Mouse (Mus musculus) liver, embryonic 14.5 days (tissue): Measurements from ENCODE around the gene Ntrk1. TPM values are rescaled to one million over a fixed set of nuclear protein-coding genes. Genes with fewer than 3 reads are reported as not detected.

ENCODE experiments used
- ATAC-seq: fragments of 200-750 bp; cut with Nextera tagmentation; 2 replicates; pipeline ENCODE4 v1.8.0; 2017; ENCODE audit warnings: moderate number of reproducible peaks, mild to moderate bottlenecking, moderate library complexity; ENCODE audit not compliant: insufficient read depth
- DNase-seq, 3 experiments: peaks; one replicate each; pipeline ENCODE4 v3.0.0-alpha.2; 2012 to 2013; ENCODE audit warnings: low read depth in 3 of 3, low spot score in 3 of 3
- H3K27ac ChIP-seq: fragments of 300-500 bp; sonication (generic); 2 replicates; pipeline ENCODE4 v1.5.1; 2014; ENCODE audit warnings: moderate library complexity, mild to moderate bottlenecking, control low read depth, inconsistent platforms
- H3K27me3 ChIP-seq: fragments of 300-500 bp; sonication (generic); 2 replicates; pipeline ENCODE4 v1.6.1; 2014; ENCODE audit warnings: mild to moderate bottlenecking, low read length, moderate library complexity; ENCODE audit not compliant: control insufficient read depth, insufficient read depth
- H3K36me3 ChIP-seq: fragments of 300-500 bp; sonication (generic); replicated peaks from 2 replicates; pipeline ENCODE4 v1.6.1; 2014; ENCODE audit warnings: low read depth; ENCODE audit not compliant: control insufficient read depth, insufficient read depth
- H3K4me1 ChIP-seq, 2 experiments: fragments of 200-500 bp in 1 of 2; fragments of 300-500 bp in 1 of 2; sonication (generic) in 1 of 2; replicated peaks; 2 replicates each; pipeline ENCODE4 v1.6.1; 2012 to 2014; ENCODE audit warnings: antibody characterized with exemption in 1 of 2, inconsistent platforms in 1 of 2, low read length in 1 of 2; ENCODE audit not compliant: control insufficient read depth in 2 of 2, insufficient read depth in 2 of 2
- H3K4me2 ChIP-seq: fragments of 300-500 bp; sonication (generic); 2 replicates; pipeline ENCODE4 v1.6.1; 2014; ENCODE audit warnings: low read depth, mild to moderate bottlenecking, control low read depth, moderate library complexity
- H3K4me3 ChIP-seq, 2 experiments: fragments of 200-500 bp in 1 of 2; fragments of 300-500 bp in 1 of 2; sonication (generic) in 1 of 2; 2 replicates each; pipeline ENCODE4 v1.5.1; 2012 to 2014; ENCODE audit warnings: low read depth in 2 of 2, low read length in 2 of 2, mild to moderate bottlenecking in 2 of 2, control low read depth in 1 of 2, inconsistent platforms in 1 of 2, moderate library complexity in 1 of 2; ENCODE audit not compliant: insufficient read depth in 1 of 2
- H3K9ac ChIP-seq: fragments of 300-500 bp; sonication (generic); replicated peaks from 2 replicates; pipeline ENCODE4 v1.6.1; 2014; ENCODE audit warnings: mild to moderate bottlenecking, control low read depth, moderate library complexity
- H3K9me3 ChIP-seq: fragments of 300-500 bp; sonication (generic); 2 replicates; pipeline ENCODE4 v1.6.1; 2016; ENCODE audit warnings: low read length, mixed read lengths; ENCODE audit not compliant: control insufficient read depth
- CTCF ChIP-seq: IDR thresholded peaks from 2 replicates; pipeline ENCODE4 v1.5.1; 2016; ENCODE audit warnings: antibody characterized with exemption, low read depth, control low read depth
- EP300 ChIP-seq: IDR thresholded peaks from 2 replicates; pipeline ENCODE4 v1.6.1; 2016; ENCODE audit warnings: antibody characterized with exemption, low read depth
- WGBS: fragments of 180-500 bp; shearing (Covaris S2); extraction: QIAGEN DNeasy Blood & Tissue Kit; methylation state at CpG from one replicate; pipeline ENCODE4 v1.1.7; 2014; ENCODE audit not compliant: insufficient replicate concordance; 5-methylcytosine and 5-hydroxymethylcytosine counted together
- polyA plus RNA-seq, 2 experiments: library from polyadenylated mRNA; depleted of rRNA in 1 of 2; stranded (reverse) in 1 of 2; unstranded in 1 of 2; fragments of >200 nt; fragmentation: Nextera tagmentation in 1 of 2; extraction: Ambion mirVana in 1 of 2; gene quantifications; 2 replicates each; pipeline versions ENCODE4 v1.2.1 to v1.2.3; 2012 to 2014

Gene Ntrk1
- polyA plus RNA-seq, 2 experiments: 0.04 to 0.08 TPM

- Histone ChIP-seq H3K9me3 (no peaks in the 10 kb centered on the region), H3K4me1 (no peaks in the 10 kb centered on the region), H3K36me3 (no peaks in the 10 kb centered on the region), H3K4me3 (no peak within 1 kb of the TSS), H3K4me2 (no peak within 1 kb of the TSS), H3K9ac (no peak within 1 kb of the TSS), H3K27me3 (no peaks in the 10 kb centered on the region), H3K27ac (no peak within 1 kb of the TSS)
- TF ChIP-seq CTCF (no peak), EP300 (no peak)
- DNase-seq (no peak), ATAC-seq (no peak)
- 51% methylated on average over 13 of the region's 13 CpGs for whole genome bisulfite sequencing
These were observed 46.5 kb downstream of the Ntrk1 start, which contains the start of gene Lrrc71 for GRCm38 (mm10) chr3:87748431-87748830. Lrrc71 (minus strand) TSS chr3:87748625.

GRCm38 (mm10) chr3:87745036-87745659, 49.8 kb downstream of the Ntrk1 start:
- no peak overlapping the region for H3K4me3 ChIP-seq
- H3K4me2 ChIP-seq: no peak overlapping the region
- H3K27me3 ChIP-seq: no peaks in the 10 kb centered on the region
- H3K27ac ChIP-seq: no peak overlapping the region
- TF ChIP-seq CTCF: no peak
- TF ChIP-seq EP300: no peak
- no peaks in the 10 kb centered on the region for H3K9me3 ChIP-seq
- no peaks in the 10 kb centered on the region for H3K36me3 ChIP-seq
- H3K9ac ChIP-seq: no peak overlapping the region
- H3K4me1 ChIP-seq: no peaks in the 10 kb centered on the region
- DNase-seq (no peak), ATAC-seq (no peak)
- WGBS: 49% methylated on average over 18 of the region's 18 CpGs

GRCm38 (mm10) chr3:87743927-87744326, 51.0 kb downstream of the Ntrk1 start:
- H3K9me3 ChIP-seq: no peaks in the 10 kb centered on the region
- WGBS: 33% methylated on average over 4 of the region's 4 CpGs
- H3K4me2 ChIP-seq: no peak overlapping the region
- DNase-seq (no peak), ATAC-seq (no peak)
- H3K36me3 ChIP-seq: no peaks in the 10 kb centered on the region
- H3K4me3 ChIP-seq: no peak overlapping the region
- no peak overlapping the region for H3K9ac ChIP-seq
- H3K27ac ChIP-seq: no peak overlapping the region
- H3K4me1 ChIP-seq: no peaks in the 10 kb centered on the region
- TF ChIP-seq EP300: no peak
- no peak for TF ChIP-seq CTCF
- no peaks in the 10 kb centered on the region for H3K27me3 ChIP-seq

GRCm38 (mm10) chr3:87742735-87743134, 52.2 kb downstream of the Ntrk1 start:
- no peak for TF ChIP-seq EP300
- no peak for TF ChIP-seq CTCF
- H3K27ac ChIP-seq: no peak overlapping the region
- ATAC-seq (no peak), DNase-seq (no peak)
- H3K36me3 ChIP-seq: no peaks in the 10 kb centered on the region
- H3K4me3 ChIP-seq: no peak overlapping the region
- no peaks in the 10 kb centered on the region for H3K9me3 ChIP-seq
- H3K4me2 ChIP-seq: no peak overlapping the region
- no peaks in the 10 kb centered on the region for H3K4me1 ChIP-seq
- no peaks in the 10 kb centered on the region for H3K27me3 ChIP-seq
- WGBS: 59% methylated on average over 16 of the region's 16 CpGs
- no peak overlapping the region for H3K9ac ChIP-seq

GRCm38 (mm10) chr3:87742013-87742412, 52.9 kb downstream of the Ntrk1 start:
- H3K4me2 ChIP-seq: no peak overlapping the region
- H3K4me1 ChIP-seq: no peaks in the 10 kb centered on the region
- TF ChIP-seq CTCF: no peak
- TF ChIP-seq EP300: no peak
- no peaks in the 10 kb centered on the region for H3K9me3 ChIP-seq
- H3K4me3 ChIP-seq: no peak overlapping the region
- ATAC-seq (no peak), DNase-seq (no peak)
- H3K27ac ChIP-seq: no peak overlapping the region
- no peak overlapping the region for H3K9ac ChIP-seq
- no peaks in the 10 kb centered on the region for H3K36me3 ChIP-seq
- 61% methylated on average over 3 of the region's 3 CpGs for WGBS
- no peaks in the 10 kb centered on the region for H3K27me3 ChIP-seq
